Mouse (Mus musculus): ENCODE results near the gene Gm3139. TPM values are rescaled to one million over a fixed set of nuclear protein-coding genes. Genes with fewer than 3 reads are reported as not detected.
"Not testable (repeated sequence)": the region's sequence is repeated elsewhere in the genome, so short reads cannot be mapped to it uniquely, and the experiment has no call there.

Gene Gm3139
- total RNA-seq (2022) = not detected

GRCm38 (mm10) chr5:94525987-94526386 lies at the start of gene Gm3139:
Gene Gm3139, plus strand, starts transcription at chr5:94526287.
- DNase-seq (ENCODE audit: low spot score in 2 of 2) = not testable (repeated sequence)

Other genes starting within 250 kb of the Gm3139 start
- gene A430089I19Rik, start 219.5 kb upstream of the Gm3139 start, total RNA-seq (2022) = not detected
- not detected for gene Gm6502, start 211.9 kb upstream of the Gm3139 start, total RNA-seq (2022)
- not detected for gene AA792892, start 186.5 kb upstream of the Gm3139 start, total RNA-seq (2022)
- gene Gm7682, start 80.5 kb upstream of the Gm3139 start, total RNA-seq (2022) = not detected
- gene Gm3147, start 90.1 kb downstream of the Gm3139 start, total RNA-seq (2022) = not detected
- gene Gm6509, start 97.7 kb downstream of the Gm3139 start, total RNA-seq (2022) = not detected
- not detected for gene Gm6205, start 122.1 kb downstream of the Gm3139 start, total RNA-seq (2022)